Mouse (Mus musculus): ENCODE measurements around the gene Slc25a1. TPM values are rescaled to one million over a fixed set of nuclear protein-coding genes. Genes with fewer than 3 reads are reported as not detected.
A peak's percentile ranks its signal among the peaks of the same experiment; 100 is the strongest.
"Not testable (repeated sequence)": the region's sequence is repeated elsewhere in the genome, so short reads cannot be mapped to it uniquely, and the experiment has no call there.

The Slc25a1 gene
- 64.3 and 68.8 TPM in 2 replicates for polyA plus RNA-seq (2015; fragmentation: Nextera tagmentation; extraction: Ambion mirVana)

DNA sequence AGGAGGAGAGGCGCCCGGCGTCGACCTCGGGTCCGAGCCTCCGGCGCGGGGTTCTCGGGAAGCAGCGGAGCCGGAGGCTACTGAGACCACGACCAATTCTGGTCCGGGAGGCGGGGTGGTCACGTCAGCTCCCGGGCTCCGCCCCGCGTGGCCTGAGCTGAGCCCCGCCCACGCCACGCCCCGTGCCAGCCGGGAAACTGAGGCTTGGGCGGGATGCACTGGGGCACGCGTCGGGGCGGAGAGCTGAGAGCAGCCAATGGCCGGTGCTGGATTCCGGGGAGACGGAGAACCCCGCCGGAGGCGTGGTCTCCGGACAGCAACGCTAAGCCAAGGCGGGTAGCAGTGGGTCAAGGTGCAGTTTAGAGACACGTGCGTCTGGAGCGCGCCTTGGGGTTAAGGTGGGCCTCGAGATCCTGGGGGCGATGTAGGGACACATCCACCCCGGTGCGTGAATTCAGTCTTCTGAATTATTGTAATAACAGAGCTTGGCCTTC is at the start of gene Slc25a1:
Gene Slc25a1, minus strand, starts transcription at position 133 of the 494 bp plus-strand sequence.
- under 1% methylated on average over 47 of the region's 47 CpGs for WGBS
- peak within 1 kb of the TSS; percentile 90 for H3K27ac ChIP-seq (ENCODE audit: low read length)
- ATAC-seq (ENCODE audit: low read depth): peak; percentile 84
- peak within 1 kb of the TSS; percentile 85 for H3K9ac ChIP-seq (ENCODE audit: low read length)
- peak within 1 kb of the TSS; percentile 88 for H3K4me3 ChIP-seq (ENCODE audit: low read length)
- H3K4me1 ChIP-seq (replicated peaks; ENCODE audit: control insufficient read depth, insufficient read depth, low read length): no peaks in the 10 kb centered on the region; the same call in 1 of the 2 replicates
- H3K27me3 ChIP-seq (ENCODE audit: control insufficient read depth, insufficient read depth, low read depth, low read length): no peaks in the 10 kb centered on the region
- no peaks in the 10 kb centered on the region for H3K9me3 ChIP-seq (ENCODE audit: control insufficient read depth, low read length)
- H3K4me2 ChIP-seq (ENCODE audit: low read depth, low read length): peak within 1 kb of the TSS; percentile 97
- H3K36me3 ChIP-seq (ENCODE audit: control insufficient read depth, insufficient read depth, low read length): peaks cover 6% of the 10 kb centered on the region

DNA sequence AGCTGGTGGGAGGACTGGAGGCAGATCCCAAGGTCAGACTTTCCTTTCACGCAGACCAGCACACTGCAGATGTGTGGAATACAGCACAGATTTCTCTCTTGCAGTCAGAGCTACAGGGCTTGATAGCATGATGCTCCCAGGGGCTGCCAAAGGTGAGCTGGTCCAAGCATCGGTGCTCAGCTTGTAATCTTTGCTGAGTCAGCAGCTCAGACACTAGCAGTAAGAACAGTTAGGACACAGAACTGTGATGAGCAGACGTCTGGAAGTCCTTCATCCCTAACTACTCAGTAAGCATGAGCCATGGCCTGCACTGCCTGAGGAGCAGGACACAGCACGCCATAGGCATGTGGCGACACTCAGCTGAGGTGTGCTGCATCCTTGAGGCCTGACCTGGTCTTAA is 43.8 kb upstream of the Slc25a1 start:
- H3K27ac ChIP-seq (ENCODE audit: low read length): no peak overlapping the region
- no peaks in the 10 kb centered on the region for H3K9me3 ChIP-seq (ENCODE audit: control insufficient read depth, low read length)
- no peaks in the 10 kb centered on the region for H3K4me1 ChIP-seq (replicated peaks; ENCODE audit: control insufficient read depth, insufficient read depth, low read length)
- H3K4me2 ChIP-seq (ENCODE audit: low read depth, low read length): no peak overlapping the region
- no peaks in the 10 kb centered on the region for H3K27me3 ChIP-seq (ENCODE audit: control insufficient read depth, insufficient read depth, low read depth, low read length)
- H3K36me3 ChIP-seq (ENCODE audit: control insufficient read depth, insufficient read depth, low read length): no peaks in the 10 kb centered on the region
- no peak overlapping the region for H3K4me3 ChIP-seq (ENCODE audit: low read length)
- no peak overlapping the region for H3K9ac ChIP-seq (ENCODE audit: low read length)
- no peak for ATAC-seq (ENCODE audit: low read depth)
- WGBS: 64% methylated on average over 5 of the region's 5 CpGs

DNA sequence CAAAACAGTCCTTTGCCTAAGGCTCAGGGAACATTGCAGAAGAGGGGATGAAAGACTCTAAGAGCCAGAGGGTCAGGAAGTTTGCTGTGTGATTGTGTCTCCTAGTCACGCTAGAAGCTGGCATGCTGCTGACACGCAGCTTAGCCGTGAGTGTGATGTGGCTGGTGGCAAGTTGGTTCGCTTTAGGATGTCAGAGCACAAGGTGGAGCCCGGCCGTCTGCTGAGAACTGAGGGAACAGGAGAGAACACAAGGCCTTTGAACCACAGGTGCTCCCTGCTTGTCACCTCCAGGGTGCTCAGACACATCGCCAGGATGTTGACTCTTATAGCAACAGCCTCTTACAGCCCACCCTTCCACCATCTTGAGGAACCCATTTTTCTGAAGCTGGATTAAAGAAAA is 34.1 kb upstream of the Slc25a1 start:
- no peaks in the 10 kb centered on the region for H3K27me3 ChIP-seq (ENCODE audit: control insufficient read depth, insufficient read depth, low read depth, low read length)
- 58% methylated on average over 7 of the region's 7 CpGs for WGBS
- H3K4me3 ChIP-seq (ENCODE audit: low read length): no peak overlapping the region
- ATAC-seq (ENCODE audit: low read depth): no peak
- no peak overlapping the region for H3K4me2 ChIP-seq (ENCODE audit: low read depth, low read length)
- no peak overlapping the region for H3K27ac ChIP-seq (ENCODE audit: low read length)
- H3K36me3 ChIP-seq (ENCODE audit: control insufficient read depth, insufficient read depth, low read length): no peaks in the 10 kb centered on the region
- H3K9me3 ChIP-seq (ENCODE audit: control insufficient read depth, low read length): no peaks in the 10 kb centered on the region
- no peaks in the 10 kb centered on the region for H3K4me1 ChIP-seq (replicated peaks; ENCODE audit: control insufficient read depth, insufficient read depth, low read length)
- H3K9ac ChIP-seq (ENCODE audit: low read length): no peak overlapping the region

DNA sequence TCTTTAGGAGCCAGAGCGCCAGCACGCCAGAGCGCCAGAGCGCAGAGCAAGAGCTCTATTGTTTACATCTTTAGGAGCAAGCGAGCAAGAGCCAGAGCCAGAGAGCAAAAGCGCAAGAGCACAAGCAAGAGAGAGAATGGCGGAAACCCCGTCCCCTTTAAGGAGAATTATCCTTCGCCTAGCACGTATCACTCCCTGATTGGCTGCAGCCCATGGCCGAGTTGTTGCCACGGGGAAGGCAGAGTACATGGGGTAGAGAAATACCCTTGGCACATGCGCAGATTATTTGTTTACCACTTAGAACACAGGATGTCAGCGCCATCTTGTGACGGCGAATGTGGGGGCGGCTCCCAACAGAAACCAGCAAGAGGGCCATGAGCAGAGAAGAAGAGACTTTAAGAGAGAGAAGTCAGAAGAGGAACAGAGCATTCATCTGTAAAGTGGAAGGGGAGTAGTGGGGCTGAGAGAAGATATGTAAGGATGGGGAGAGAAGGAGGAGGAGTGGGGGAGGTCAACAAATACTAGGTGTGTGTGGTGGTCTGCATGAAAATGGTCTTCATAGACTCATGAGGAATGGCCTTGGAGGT is 28.1 kb upstream of the Slc25a1 start:
- not testable (repeated sequence) for H3K4me3 ChIP-seq (ENCODE audit: low read length); H3K36me3 ChIP-seq (ENCODE audit: control insufficient read depth, insufficient read depth, low read length); H3K9ac ChIP-seq (ENCODE audit: low read length); H3K27me3 ChIP-seq (ENCODE audit: control insufficient read depth, insufficient read depth, low read depth, low read length); H3K4me1 ChIP-seq (replicated peaks; ENCODE audit: control insufficient read depth, insufficient read depth, low read length); ATAC-seq (ENCODE audit: low read depth); H3K27ac ChIP-seq (ENCODE audit: low read length); H3K9me3 ChIP-seq (ENCODE audit: control insufficient read depth, low read length); H3K4me2 ChIP-seq (ENCODE audit: low read depth, low read length)
- 95% methylated on average over 15 of the region's 17 CpGs for WGBS

DNA sequence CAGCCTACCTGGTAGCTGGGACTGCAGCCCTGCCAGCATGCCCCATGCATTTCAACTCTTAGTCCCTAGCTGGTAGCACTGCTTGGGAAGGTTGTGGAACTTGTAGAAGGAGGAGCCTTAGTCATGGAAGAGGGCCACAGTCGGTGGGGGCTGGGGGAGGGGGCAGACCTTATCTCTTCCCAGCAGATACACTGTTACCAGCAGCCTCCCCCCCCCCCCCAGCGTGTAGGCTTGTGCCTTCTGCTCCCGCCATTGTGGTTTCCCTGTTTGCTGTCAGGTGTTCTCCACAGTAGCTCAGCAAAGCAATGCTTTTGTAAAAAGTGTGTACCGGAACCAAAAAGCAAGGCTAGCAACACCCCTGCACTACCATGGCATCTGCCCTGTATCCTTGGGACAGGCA is 23.6 kb upstream of the Slc25a1 start:
- H3K27me3 ChIP-seq (ENCODE audit: control insufficient read depth, insufficient read depth, low read depth, low read length): no peaks in the 10 kb centered on the region
- no peak overlapping the region for H3K4me2 ChIP-seq (ENCODE audit: low read depth, low read length)
- no peak overlapping the region for H3K27ac ChIP-seq (ENCODE audit: low read length)
- no peaks in the 10 kb centered on the region for H3K9me3 ChIP-seq (ENCODE audit: control insufficient read depth, low read length)
- H3K9ac ChIP-seq (ENCODE audit: low read length): no peak overlapping the region
- no peaks in the 10 kb centered on the region for H3K36me3 ChIP-seq (ENCODE audit: control insufficient read depth, insufficient read depth, low read length)
- 88% methylated on average over 3 of the region's 4 CpGs for WGBS
- no peak overlapping the region for H3K4me3 ChIP-seq (ENCODE audit: low read length)
- ATAC-seq (ENCODE audit: low read depth): no peak
- H3K4me1 ChIP-seq (replicated peaks; ENCODE audit: control insufficient read depth, insufficient read depth, low read length): no peaks in the 10 kb centered on the region

DNA sequence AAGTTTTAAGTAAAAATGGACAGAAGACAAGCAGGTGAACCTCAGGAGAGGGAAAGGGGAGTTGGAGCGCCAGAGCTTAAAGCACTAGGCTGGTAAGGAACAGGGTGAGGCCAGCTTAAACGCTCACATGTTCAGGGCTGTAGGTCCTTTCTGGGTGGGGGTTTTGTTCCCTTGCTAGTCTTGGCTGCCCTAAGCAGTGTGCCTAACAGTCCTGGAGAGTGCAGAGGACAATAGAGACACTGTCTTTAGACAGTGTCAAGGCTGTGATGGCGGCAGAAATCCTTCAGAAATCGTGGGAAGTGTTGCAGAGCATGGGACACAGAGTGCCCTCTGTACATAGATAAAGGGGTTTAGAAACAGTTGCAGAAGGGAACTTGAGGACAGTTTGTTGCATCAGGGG is 22.0 kb upstream of the Slc25a1 start:
- Histone ChIP-seq H3K4me1 (replicated peaks; ENCODE audit: control insufficient read depth, insufficient read depth, low read length) (peaks cover 2% of the 10 kb centered on the region; the same call in 1 of the 2 replicates), H3K27me3 (ENCODE audit: control insufficient read depth, insufficient read depth, low read depth, low read length) (no peaks in the 10 kb centered on the region), H3K4me3 (ENCODE audit: low read length) (no peak overlapping the region), H3K9ac (ENCODE audit: low read length) (no peak overlapping the region), H3K27ac (ENCODE audit: low read length) (no peak overlapping the region), H3K36me3 (ENCODE audit: control insufficient read depth, insufficient read depth, low read length) (no peaks in the 10 kb centered on the region), H3K9me3 (ENCODE audit: control insufficient read depth, low read length) (no peaks in the 10 kb centered on the region), H3K4me2 (ENCODE audit: low read depth, low read length) (no peak overlapping the region)
- 53% methylated on average over 4 of the region's 4 CpGs for WGBS
- no peak for ATAC-seq (ENCODE audit: low read depth)

DNA sequence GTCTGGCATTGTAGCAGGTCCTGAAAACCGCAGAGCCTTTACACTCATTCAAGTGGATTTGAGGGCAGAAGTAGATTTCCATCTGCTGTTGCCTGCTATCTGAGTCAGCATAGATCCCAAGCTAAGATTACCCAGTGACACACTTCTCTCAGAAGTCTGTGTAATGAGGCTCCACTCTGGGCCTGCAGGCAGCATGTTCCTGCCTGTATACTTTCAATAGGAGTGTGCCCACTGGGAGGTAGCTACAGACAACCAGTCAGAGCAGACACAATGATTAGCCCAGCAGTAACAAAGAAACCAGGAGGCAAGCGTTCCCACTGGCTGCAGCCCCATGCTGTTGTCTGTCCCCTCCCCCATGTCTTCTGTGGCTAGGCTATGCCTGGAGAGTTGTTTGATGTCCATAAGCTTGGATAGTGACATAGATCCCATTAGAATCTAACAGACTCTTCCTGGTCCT is 21.4 kb upstream of the Slc25a1 start:
- Histone ChIP-seq H3K4me1 (replicated peaks; ENCODE audit: control insufficient read depth, insufficient read depth, low read length) (peaks cover 2% of the 10 kb centered on the region; the same call in 1 of the 2 replicates), H3K4me2 (ENCODE audit: low read depth, low read length) (no peak overlapping the region), H3K36me3 (ENCODE audit: control insufficient read depth, insufficient read depth, low read length) (no peaks in the 10 kb centered on the region), H3K27ac (ENCODE audit: low read length) (no peak overlapping the region), H3K27me3 (ENCODE audit: control insufficient read depth, insufficient read depth, low read depth, low read length) (no peaks in the 10 kb centered on the region), H3K9me3 (ENCODE audit: control insufficient read depth, low read length) (no peaks in the 10 kb centered on the region), H3K4me3 (ENCODE audit: low read length) (no peak overlapping the region), H3K9ac (ENCODE audit: low read length) (0 out of 2 replicates have a peak overlapping the region, but pooled peaks have one; percentile 4)
- ATAC-seq (ENCODE audit: low read depth): no peak
- WGBS: 42% methylated on average over 2 of the region's 2 CpGs

DNA sequence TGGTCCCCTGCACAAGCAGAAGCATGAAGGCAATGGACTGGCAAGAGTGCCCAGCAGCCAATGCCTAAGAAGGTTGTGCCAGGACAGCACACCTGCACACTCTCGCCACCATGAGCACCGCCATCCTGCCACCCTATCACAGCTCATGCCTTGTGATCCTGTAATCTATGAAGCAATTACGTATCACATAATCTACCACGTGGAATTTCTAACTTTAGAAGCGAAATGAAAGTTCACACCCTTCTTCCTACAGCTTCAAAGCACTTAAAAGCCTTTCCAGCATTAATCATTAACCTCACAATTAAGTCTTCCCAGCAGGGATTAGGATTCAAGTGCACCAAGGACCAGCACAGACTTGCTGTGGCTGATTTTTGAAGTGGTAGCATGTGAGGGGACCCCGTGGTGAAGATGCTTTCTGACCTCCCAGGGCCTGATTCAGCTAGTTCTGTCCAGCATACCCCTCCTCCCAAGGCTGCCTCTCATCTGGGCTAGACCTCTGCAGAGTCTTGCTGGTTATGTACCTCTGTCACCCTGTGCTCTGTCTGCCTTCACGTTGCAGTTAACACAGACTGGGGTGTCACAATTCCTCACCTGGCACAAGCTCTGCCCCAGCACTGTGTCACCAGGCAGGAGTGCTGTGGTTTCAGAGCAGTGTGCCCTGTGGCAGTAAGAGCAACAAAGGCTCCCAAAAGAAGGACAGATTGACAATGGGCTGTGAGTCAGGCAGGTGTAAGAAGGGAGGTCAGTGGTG is 17.2 kb upstream of the Slc25a1 start:
- 34% methylated on average over 7 of the region's 7 CpGs for WGBS
- peak; percentile 76 for ATAC-seq (ENCODE audit: low read depth)

DNA sequence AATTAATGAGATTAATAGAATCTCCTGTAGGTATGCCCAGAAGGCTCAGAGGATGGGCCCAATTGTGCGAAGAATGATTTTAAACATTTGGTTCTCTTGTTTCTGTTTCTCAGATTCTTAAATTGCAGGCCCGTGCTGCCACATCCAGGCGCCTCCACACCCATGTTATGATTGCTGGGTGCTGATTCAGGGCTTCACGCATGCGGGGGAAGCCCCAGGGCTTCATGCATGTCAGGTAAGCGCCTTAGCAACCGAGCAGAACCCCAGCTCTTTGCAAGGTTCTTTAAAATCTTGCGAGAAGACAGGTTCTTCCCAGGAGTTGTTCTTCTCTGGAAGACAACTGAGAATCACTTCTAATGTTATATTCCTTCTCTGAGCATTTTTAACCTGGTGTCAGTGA is 15.4 kb upstream of the Slc25a1 start:
- 60% methylated on average over 8 of the region's 8 CpGs for WGBS
- H3K9me3 ChIP-seq (ENCODE audit: control insufficient read depth, low read length): no peaks in the 10 kb centered on the region
- no peak for ATAC-seq (ENCODE audit: low read depth)

More for the DNA sequence above, 17.2 kb upstream of the Slc25a1 start:
- Histone ChIP-seq H3K27me3 (ENCODE audit: control insufficient read depth, insufficient read depth, low read depth, low read length) (no peaks in the 10 kb centered on the region), H3K36me3 (ENCODE audit: control insufficient read depth, insufficient read depth, low read length) (no peaks in the 10 kb centered on the region), H3K27ac (ENCODE audit: low read length) (peak overlapping the region; percentile 7; the same call in 1 of the 2 replicates), H3K4me3 (ENCODE audit: low read length) (no peak overlapping the region), H3K4me2 (ENCODE audit: low read depth, low read length) (no peak overlapping the region), H3K4me1 (replicated peaks; ENCODE audit: control insufficient read depth, insufficient read depth, low read length) (peaks cover 2% of the 10 kb centered on the region; the same call in 1 of the 2 replicates), H3K9me3 (ENCODE audit: control insufficient read depth, low read length) (no peaks in the 10 kb centered on the region), H3K9ac (ENCODE audit: low read length) (0 out of 2 replicates have a peak overlapping the region, but pooled peaks have one; percentile 1)

More for the DNA sequence above, 15.4 kb upstream of the Slc25a1 start:
- Histone ChIP-seq H3K9ac (ENCODE audit: low read length) (no peak overlapping the region), H3K4me2 (ENCODE audit: low read depth, low read length) (no peak overlapping the region), H3K36me3 (ENCODE audit: control insufficient read depth, insufficient read depth, low read length) (no peaks in the 10 kb centered on the region), H3K4me1 (replicated peaks; ENCODE audit: control insufficient read depth, insufficient read depth, low read length) (peaks cover 9% of the 10 kb centered on the region), H3K4me3 (ENCODE audit: low read length) (no peak overlapping the region), H3K27ac (ENCODE audit: low read length) (no peak overlapping the region), H3K27me3 (ENCODE audit: control insufficient read depth, insufficient read depth, low read depth, low read length) (no peaks in the 10 kb centered on the region)

All from lung, embryonic 16.5 days (tissue).